Mouse (Mus musculus) midbrain, embryonic 12.5 days (tissue): ENCODE measurements around the gene Trim11. TPM values are rescaled to one million over a fixed set of nuclear protein-coding genes. Genes with fewer than 3 reads are reported as not detected.

Experiments
- ATAC-seq: fragments of 200-750 bp; cut with Nextera tagmentation; 2 replicates; pipeline ENCODE4 v1.8.0; 2017; ENCODE audit warnings: low read depth, moderate TSS enrichment, moderate library complexity; ENCODE audit not compliant: low FRiP score
- H3K27ac ChIP-seq: fragments of 300-500 bp; sonication (generic); replicated peaks from 2 replicates; pipeline ENCODE4 v1.5.1; 2016; ENCODE audit warnings: mild to moderate bottlenecking
- H3K27me3 ChIP-seq: fragments of 300-500 bp; sonication (generic); 2 replicates; pipeline ENCODE4 v1.6.1; 2016; ENCODE audit warnings: mild to moderate bottlenecking
- H3K36me3 ChIP-seq: fragments of 300-500 bp; sonication (generic); 2 replicates; pipeline ENCODE4 v1.6.1; 2016
- H3K4me1 ChIP-seq: fragments of 300-500 bp; sonication (generic); 2 replicates; pipeline ENCODE4 v1.6.1; 2016
- H3K4me2 ChIP-seq: fragments of 300-500 bp; sonication (generic); replicated peaks from 2 replicates; pipeline ENCODE4 v1.6.1; 2016; ENCODE audit warnings: mild to moderate bottlenecking, moderate library complexity
- H3K4me3 ChIP-seq: fragments of 300-500 bp; sonication (generic); 2 replicates; pipeline ENCODE4 v1.5.1; 2016; ENCODE audit warnings: mild to moderate bottlenecking
- H3K9ac ChIP-seq: fragments of 300-500 bp; sonication (generic); replicated peaks from 2 replicates; pipeline ENCODE4 v1.6.1; 2016; ENCODE audit warnings: mild to moderate bottlenecking, moderate library complexity
- H3K9me3 ChIP-seq: fragments of 300-500 bp; sonication (generic); 2 replicates; pipeline ENCODE4 v1.6.1; 2016; ENCODE audit warnings: mild to moderate bottlenecking
- WGBS: fragments of 180-500 bp; shearing (Covaris S2); methylation state at CpG from one replicate; pipeline ENCODE4 v1.1.7; 2016; 5-methylcytosine and 5-hydroxymethylcytosine counted together
- polyA plus RNA-seq: library from polyadenylated mRNA; unstranded; fragments of >200 nt; fragmentation: Nextera tagmentation; extraction: Ambion mirVana; gene quantifications from 2 replicates; pipeline ENCODE4 v1.2.1, GENCODE M21; 2016

The Trim11 gene
- polyA plus RNA-seq, 1 experiment from 2014 or later, result 20.5 TPM

DNA sequence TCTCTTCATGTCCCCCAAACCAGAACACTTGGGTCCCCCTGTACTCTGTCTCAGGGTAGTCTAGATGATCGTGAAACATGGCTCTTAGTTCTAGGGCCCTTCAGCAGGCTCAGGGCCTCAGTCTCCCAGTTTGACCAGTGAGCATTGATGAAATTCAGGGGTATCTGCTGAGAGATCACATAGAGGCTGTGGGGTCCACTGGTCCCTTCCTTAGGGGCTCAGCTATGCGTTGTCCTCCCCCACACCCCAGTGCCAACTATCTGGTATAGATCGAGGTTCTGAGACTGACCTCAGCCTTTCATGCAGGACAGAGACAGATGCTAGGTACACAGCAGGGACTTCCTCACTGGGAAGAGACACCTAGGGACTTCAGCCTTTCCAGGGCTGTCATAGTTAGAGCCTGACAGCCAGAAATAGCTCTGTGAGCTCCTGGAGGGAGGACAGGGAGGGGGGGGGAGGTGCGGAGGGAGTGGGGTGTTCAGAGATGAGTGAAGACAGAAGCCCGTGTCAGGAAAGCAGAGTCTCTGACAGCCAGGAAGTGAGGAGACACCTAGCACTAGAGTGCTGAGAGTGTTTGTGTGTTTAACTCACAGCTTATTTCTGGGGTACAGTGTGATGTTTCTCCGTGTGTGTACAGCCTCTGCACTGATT lies 5.9 kb downstream of the Trim11 start:
- Histone ChIP-seq H3K9ac (no peak overlapping the region), H3K4me2 (no peak overlapping the region), H3K4me1 (peaks cover 23% of the 10 kb centered on the region), H3K27me3 (no peaks in the 10 kb centered on the region), H3K4me3 (no peak overlapping the region), H3K36me3 (peaks cover 69% of the 10 kb centered on the region), H3K27ac (no peak overlapping the region), H3K9me3 (no peaks in the 10 kb centered on the region)
- no peak for ATAC-seq
- WGBS, result 94% methylated on average over 6 of the region's 6 CpGs

DNA sequence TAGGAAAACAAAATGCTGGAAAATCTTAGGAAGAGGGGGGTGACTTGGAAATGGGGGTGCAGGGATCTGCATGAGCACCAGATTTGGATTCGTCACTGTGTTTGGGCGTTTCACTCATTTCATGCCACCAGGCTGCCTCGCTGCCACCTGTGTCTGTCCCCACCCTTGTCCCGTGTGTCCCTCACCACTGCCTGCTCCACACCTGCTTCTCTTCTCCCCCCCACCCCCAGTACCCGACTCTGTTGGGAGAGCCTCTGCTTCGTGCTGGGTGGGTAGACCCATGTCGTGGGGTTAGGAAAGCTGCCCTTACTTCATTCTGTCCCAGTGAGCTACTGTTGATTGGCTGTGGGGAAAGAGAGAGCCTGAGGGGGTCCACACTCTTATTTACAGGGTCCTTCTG lies 6.8 kb downstream of the Trim11 start:
- Histone ChIP-seq H3K9me3 (no peaks in the 10 kb centered on the region), H3K27me3 (no peaks in the 10 kb centered on the region), H3K4me1 (peaks cover 15% of the 10 kb centered on the region), H3K4me3 (no peak overlapping the region), H3K27ac (no peak overlapping the region), H3K9ac (no peak overlapping the region), H3K36me3 (peaks cover 78% of the 10 kb centered on the region), H3K4me2 (no peak overlapping the region)
- ATAC-seq, result no peak
- WGBS, result 92% methylated on average over 7 of the region's 7 CpGs

DNA sequence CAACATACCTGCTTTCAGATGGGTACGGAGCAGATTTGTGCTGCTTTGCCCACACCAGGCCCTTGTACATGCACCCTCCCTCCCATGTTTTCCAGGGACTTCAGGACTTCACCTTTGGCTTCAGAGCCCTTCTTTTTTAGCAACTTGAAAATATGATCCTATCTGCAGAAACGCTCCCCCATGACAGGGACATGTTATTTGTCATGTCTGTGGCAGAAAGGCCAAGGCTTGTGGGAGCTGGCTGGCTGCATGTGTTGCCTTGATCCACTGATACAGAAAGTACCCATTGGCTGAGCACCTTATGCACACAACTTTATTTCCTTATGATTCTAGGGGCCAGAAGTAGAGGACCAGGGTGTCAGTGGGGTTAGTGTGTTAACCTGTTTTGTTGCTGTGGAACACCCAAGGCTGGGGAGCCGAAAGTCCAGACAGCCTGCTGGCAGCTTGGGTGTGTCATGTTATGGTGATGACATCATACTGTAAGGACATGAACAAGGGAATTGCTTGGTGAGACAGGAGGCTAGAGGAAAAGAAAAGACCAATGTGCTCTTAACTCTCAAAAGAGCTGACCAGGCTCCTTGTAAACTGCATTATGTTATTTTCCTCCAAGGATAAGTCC lies 7.5 kb downstream of the Trim11 start:
- WGBS, result 94% methylated on average over 3 of the region's 3 CpGs
- no peaks in the 10 kb centered on the region for H3K27me3 ChIP-seq
- no peaks in the 10 kb centered on the region for H3K9me3 ChIP-seq
- no peak overlapping the region for H3K9ac ChIP-seq
- ATAC-seq, result no peak
- no peak overlapping the region for H3K27ac ChIP-seq
- peaks cover 7% of the 10 kb centered on the region; the same call in 1 of the 2 replicates for H3K4me1 ChIP-seq
- H3K4me2 ChIP-seq, result no peak overlapping the region
- H3K36me3 ChIP-seq, result peaks cover 85% of the 10 kb centered on the region
- H3K4me3 ChIP-seq, result no peak overlapping the region

DNA sequence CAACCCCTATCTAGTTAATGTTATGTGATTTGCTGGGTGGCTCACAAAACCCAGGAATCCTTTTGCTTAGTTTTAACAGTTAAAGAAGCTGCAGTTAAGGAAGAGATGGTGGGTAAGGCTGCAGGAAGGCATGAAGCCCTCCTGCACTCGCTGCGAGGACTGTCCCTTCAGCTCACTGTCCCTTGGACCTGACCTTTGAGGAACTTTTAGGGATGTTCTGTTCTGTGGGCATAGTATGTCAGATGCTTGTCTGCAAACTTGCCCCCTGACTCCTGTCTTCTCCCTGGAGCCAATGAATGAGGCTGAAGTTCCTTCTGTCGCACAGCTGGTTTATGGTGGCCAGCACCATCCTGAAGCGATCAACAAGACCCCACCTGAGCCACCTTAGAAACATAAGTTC lies 11.3 kb downstream of the Trim11 start:
- WGBS, result 93% methylated on average over 4 of the region's 4 CpGs
- Histone ChIP-seq H3K9me3 (no peaks in the 10 kb centered on the region), H3K27me3 (peaks cover 11% of the 10 kb centered on the region), H3K36me3 (peaks cover 70% of the 10 kb centered on the region), H3K4me2 (no peak overlapping the region), H3K4me3 (no peak overlapping the region), H3K4me1 (peaks cover 2% of the 10 kb centered on the region; the same call in 1 of the 2 replicates), H3K27ac (no peak overlapping the region), H3K9ac (no peak overlapping the region)
- no peak for ATAC-seq

DNA sequence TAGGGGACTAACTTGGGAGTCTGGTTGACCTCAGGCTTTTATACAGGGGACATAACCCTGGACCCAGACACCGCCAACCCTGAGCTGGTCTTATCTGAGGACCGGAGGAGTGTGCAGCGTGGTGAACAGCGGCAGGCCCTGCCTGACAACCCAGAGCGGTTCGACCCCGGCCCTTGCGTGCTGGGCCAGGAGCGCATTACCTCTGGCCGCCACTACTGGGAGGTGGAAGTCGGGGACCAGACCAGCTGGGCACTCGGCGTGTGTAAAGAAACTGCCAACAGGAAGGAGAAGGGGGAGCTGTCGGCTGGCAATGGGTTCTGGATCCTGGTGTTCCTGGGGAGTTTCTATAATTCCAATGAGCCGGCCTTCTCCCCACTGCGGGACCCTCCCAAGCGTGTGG lies 12.2 kb downstream of the Trim11 start:
- H3K4me2 ChIP-seq, result no peak overlapping the region
- no peak for ATAC-seq
- peaks cover 20% of the 10 kb centered on the region for H3K27me3 ChIP-seq
- no peak overlapping the region for H3K4me3 ChIP-seq
- H3K4me1 ChIP-seq, result peaks cover 5% of the 10 kb centered on the region; the same call in 1 of the 2 replicates
- H3K27ac ChIP-seq, result no peak overlapping the region
- WGBS, result 88% methylated on average over 17 of the region's 17 CpGs
- H3K36me3 ChIP-seq, result peaks cover 60% of the 10 kb centered on the region
- no peaks in the 10 kb centered on the region for H3K9me3 ChIP-seq
- no peak overlapping the region for H3K9ac ChIP-seq

DNA sequence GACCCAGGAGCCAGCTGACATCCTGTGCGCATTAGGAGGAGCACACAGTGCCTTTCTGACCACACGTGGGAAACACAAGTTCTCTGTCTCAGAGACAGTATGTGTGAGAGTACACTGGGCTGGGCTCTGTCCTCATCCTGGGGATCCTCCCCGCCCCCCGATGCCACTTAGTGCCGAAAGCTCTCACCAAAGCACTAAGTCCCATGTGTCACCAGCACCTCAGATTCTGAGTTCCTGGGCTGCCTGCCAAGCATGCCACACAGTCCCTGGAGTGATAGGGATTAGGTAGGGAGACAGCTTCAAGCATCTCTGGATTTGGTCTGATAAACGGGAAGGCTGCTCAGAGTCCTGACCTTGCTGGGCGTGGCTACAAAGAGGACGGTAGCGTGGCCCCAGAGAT lies 12.9 kb downstream of the Trim11 start:
- H3K27ac ChIP-seq, result no peak overlapping the region
- peaks cover 27% of the 10 kb centered on the region for H3K27me3 ChIP-seq
- no peaks in the 10 kb centered on the region for H3K9me3 ChIP-seq
- no peak overlapping the region for H3K4me2 ChIP-seq
- no peak for ATAC-seq
- H3K4me1 ChIP-seq, result peaks cover 5% of the 10 kb centered on the region; the same call in 1 of the 2 replicates
- 90% methylated on average over 9 of the region's 9 CpGs for WGBS
- peaks cover 54% of the 10 kb centered on the region for H3K36me3 ChIP-seq
- no peak overlapping the region for H3K4me3 ChIP-seq
- H3K9ac ChIP-seq, result no peak overlapping the region

DNA sequence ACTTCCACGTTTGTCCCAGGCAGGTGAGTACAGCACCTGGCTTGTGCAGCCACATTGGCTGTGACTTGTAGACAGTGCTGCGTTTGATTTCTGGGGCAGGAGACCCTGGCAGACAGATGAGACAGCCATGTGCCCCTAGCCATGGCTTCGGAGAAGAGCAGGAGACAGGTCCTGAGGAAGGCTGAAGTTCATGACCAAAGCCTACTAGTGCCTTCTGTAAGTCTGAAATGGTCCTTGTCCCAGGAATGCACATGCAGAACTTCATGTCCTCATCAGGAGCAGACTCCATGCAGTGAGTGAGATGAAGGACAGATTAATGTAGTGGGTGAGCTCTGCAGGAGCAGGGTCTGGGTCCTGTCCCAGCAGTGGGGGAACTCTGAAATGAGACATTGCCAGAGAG lies 14.0 kb downstream of the Trim11 start:
- Histone ChIP-seq H3K27ac (no peak overlapping the region), H3K4me3 (no peak overlapping the region), H3K27me3 (peaks cover 38% of the 10 kb centered on the region), H3K4me1 (peaks cover 5% of the 10 kb centered on the region; the same call in 1 of the 2 replicates), H3K9ac (no peak overlapping the region), H3K36me3 (peaks cover 43% of the 10 kb centered on the region), H3K4me2 (no peak overlapping the region), H3K9me3 (no peaks in the 10 kb centered on the region)
- no peak for ATAC-seq
- WGBS, result 77% methylated on average over 3 of the region's 3 CpGs

DNA sequence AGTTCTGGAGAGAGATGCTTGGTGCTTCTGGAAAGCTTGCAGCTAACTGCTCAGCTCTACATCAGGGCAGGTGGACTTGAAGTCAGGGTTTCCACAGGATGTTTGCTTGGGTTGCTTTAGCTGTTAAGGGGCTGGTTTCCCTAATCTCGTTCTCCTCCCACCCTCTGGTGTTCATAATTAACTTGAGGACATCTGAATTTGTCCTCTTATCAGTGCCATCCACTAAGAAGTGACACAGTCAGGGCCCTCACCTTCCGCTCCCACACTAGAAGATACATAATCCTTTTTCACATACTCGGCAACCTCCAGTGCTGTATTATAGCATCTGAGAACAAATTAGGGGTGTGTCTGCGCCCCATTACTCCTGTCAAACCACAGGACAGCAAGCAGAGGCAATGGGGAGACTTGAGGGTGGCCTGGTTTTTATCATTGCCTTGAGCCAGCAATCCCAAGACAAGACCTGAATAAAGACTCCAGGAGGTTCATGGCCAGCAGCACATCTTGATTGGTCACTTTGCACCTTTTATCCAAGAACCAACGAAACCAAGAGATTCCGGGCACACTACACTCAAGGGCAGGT lies 15.3 kb downstream of the Trim11 start:
- Histone ChIP-seq H3K27ac (no peak overlapping the region), H3K4me1 (peaks cover 5% of the 10 kb centered on the region; the same call in 1 of the 2 replicates), H3K4me2 (no peak overlapping the region), H3K27me3 (peaks cover 45% of the 10 kb centered on the region), H3K4me3 (no peak overlapping the region), H3K9me3 (no peaks in the 10 kb centered on the region), H3K36me3 (peaks cover 32% of the 10 kb centered on the region), H3K9ac (no peak overlapping the region)
- WGBS, result 86% methylated on average over 6 of the region's 6 CpGs
- ATAC-seq, result no peak

DNA sequence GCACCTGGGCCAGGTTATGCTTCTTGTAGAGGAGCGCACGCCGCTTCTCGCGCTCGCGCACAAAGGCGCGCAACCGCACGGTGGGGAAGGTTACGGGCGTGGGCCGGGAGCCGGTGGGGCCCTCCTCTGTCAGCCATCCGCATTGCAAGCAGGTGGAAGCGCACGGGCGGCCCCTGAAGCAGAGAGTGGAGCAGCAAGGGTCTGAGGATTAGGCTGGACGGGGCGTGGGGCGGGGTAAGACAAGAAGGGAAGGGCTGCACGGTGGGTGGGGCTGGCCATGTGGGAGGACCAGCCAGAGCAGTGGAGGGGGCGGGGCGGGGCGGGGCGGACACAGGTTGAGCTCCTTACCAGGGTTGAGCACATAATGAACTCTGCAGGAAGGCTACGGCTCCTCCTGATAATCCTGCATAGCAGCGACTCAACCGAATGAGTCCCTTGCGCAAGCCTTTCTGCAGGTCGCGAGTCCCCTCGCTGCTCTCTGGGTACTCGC lies 16.5 kb downstream of the Trim11 start:
- WGBS, result 1% methylated on average over 35 of the region's 35 CpGs
- H3K27me3 ChIP-seq, result peaks cover 45% of the 10 kb centered on the region
- H3K27ac ChIP-seq, result no peak overlapping the region
- peaks cover 5% of the 10 kb centered on the region; the same call in 1 of the 2 replicates for H3K4me1 ChIP-seq
- ATAC-seq, result 0 out of 2 replicates have a peak, but pooled peaks have one; percentile 44
- H3K4me2 ChIP-seq, result peak overlapping the region; percentile 63
- peak overlapping the region; percentile 55 for H3K9ac ChIP-seq
- H3K9me3 ChIP-seq, result no peaks in the 10 kb centered on the region
- H3K36me3 ChIP-seq, result peaks cover 20% of the 10 kb centered on the region
- peak overlapping the region; percentile 37 for H3K4me3 ChIP-seq

DNA sequence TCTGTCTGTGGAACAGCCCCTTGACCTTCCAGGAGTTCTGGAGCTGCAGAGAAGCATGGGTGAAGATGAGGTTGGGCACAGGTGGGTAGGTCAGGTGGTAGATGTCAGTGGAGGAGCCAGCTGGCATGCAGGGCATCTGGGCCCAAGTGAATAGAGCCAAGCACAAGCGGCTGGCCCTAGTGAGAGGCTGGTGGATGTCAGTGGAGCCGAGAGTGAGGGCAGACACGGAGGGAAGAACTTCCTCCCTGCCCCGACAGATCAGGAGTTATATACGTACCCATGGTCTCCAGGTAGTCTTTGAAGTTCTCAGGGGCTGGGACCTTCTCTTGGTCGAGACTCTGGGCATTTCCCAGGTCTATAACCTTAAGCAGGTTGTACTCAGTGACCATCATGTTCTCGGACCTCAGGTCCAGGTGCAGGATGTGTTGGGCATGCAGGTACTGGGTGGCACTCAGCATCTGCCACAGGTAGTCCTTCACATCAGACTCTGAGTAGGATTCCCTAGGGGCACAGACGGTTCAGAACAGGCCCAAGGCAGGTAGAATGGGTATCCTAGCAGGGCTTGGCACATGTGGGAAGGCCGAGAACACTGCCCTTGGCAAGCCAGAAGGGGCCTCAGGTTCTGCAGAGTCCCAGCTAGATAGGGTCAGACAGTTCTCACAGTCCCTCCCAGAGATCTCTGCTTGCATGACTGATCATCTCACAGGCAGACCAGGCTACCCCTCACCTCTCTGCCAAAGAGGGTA lies 17.3 kb downstream of the Trim11 start:
- Histone ChIP-seq H3K4me1 (peaks cover 5% of the 10 kb centered on the region; the same call in 1 of the 2 replicates), H3K4me3 (no peak overlapping the region), H3K9ac (no peak overlapping the region), H3K4me2 (peak overlapping the region; percentile 63), H3K36me3 (peaks cover 11% of the 10 kb centered on the region), H3K27ac (no peak overlapping the region), H3K9me3 (no peaks in the 10 kb centered on the region), H3K27me3 (peaks cover 45% of the 10 kb centered on the region)
- WGBS, result 77% methylated on average over 9 of the region's 9 CpGs
- ATAC-seq, result no peak

DNA sequence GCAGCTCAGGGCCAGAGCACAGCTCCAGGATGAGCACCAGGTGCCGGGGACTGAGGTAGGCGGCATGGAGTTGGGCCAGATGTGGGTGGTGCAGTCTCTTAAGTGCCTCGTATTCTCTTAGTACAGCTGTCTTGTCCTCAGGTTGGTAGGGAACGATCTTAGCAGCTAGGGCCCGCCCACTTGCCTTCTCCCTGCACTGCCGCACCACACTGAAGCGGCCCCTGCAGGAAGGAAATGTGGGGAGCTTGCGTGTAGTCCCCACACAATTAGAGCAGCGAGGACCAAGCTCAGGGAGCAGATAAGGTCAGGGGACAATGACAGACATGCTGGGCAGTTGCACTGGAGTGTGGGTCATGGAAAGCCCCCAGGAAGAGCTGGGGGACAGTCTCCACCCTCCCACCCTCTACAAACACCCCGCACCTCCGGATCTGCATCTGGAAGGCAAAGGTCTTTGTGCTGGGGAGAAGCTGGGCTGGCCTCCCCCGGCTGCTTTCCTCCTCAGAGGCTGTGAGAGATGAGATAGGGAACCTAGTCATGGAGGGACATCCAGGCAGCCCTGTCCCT lies 18.0 kb downstream of the Trim11 start:
- 55% methylated on average over 12 of the region's 12 CpGs for WGBS
- Histone ChIP-seq H3K36me3 (peaks cover 5% of the 10 kb centered on the region; the same call in 1 of the 2 replicates), H3K4me1 (peaks cover 5% of the 10 kb centered on the region; the same call in 1 of the 2 replicates), H3K27me3 (peaks cover 45% of the 10 kb centered on the region), H3K9ac (no peak overlapping the region), H3K4me3 (no peak overlapping the region), H3K27ac (no peak overlapping the region), H3K9me3 (no peaks in the 10 kb centered on the region), H3K4me2 (no peak overlapping the region)
- no peak for ATAC-seq
